ENCODE assay signal across 11 mouse cellular contexts in genomic region chr6:97792104-97792503, GRCm38 (mm10). TPM values are rescaled to one million over a fixed set of nuclear protein-coding genes. Genes with fewer than 3 reads are reported as not detected.
DNase-seq lines count a peak whose midpoint lies in the region; ATAC-seq lines count a peak whose summit lies in the region.
"Had no signal": no experiment of that assay in that cellular context is flagged by ENCODE, and none has a peak within 500 bp of the region (broad histone marks: within the 10 kb centered on the region; RNA-seq: fewer than 3 reads in every experiment).

No protein-coding gene starts in this region.

- no peaks in the 10 kb centered on the region for H3K4me1 ChIP-seq in forebrain, embryonic 13.5 days
- H3K4me1 ChIP-seq: embryonic facial prominence, embryonic 12.5 days had no signal

- ATAC-seq in common myeloid progenitor, adult 5-6 weeks (replicated peaks; ENCODE audit: low read depth, poor library complexity, severe bottlenecking) = 0 out of 2 replicates have a peak, but pooled peaks have one; percentile 56
- ATAC-seq in forebrain, embryonic 13.5 days = no peak
- ATAC-seq: activated CD4-positive, CD25-positive, alpha-beta regulatory T cell, adult 4 months had no signal

- no peak overlapping the region for H3K4me3 ChIP-seq in forebrain, embryonic 13.5 days
- H3K4me3 ChIP-seq: embryonic facial prominence, embryonic 12.5 days had no signal

- DNase-seq in adrenal gland, adult 18-20 months (ENCODE audit: low spot score in 2 of 2) = peak; percentile 21 to 30
- no peak for DNase-seq in adrenal gland, postnatal 4 days (ENCODE audit: low spot score in 2 of 2)
- DNase-seq in kidney, postnatal 10 days = peak; percentile 39
- DNase-seq in kidney, adult 8-10 months = no peak
- peak; percentile 28 for DNase-seq in 3T3-L1 (ENCODE audit: low read depth, low spot score)
- no peak for DNase-seq in c-Kit-positive CD71-positive TER-119-positive erythroid progenitor cells, embryonic 14.5 days (ENCODE audit: low spot score)
- DNase-seq: gastrocnemius, postnatal 25 days had no signal

- 65% methylated on average over 1 of the region's 1 CpGs for WGBS in forebrain, embryonic 13.5 days

- no peaks in the 10 kb centered on the region for H3K9me3 ChIP-seq in forebrain, embryonic 13.5 days (replicated peaks)
- H3K9me3 ChIP-seq: embryonic facial prominence, embryonic 12.5 days had no signal

- H3K27me3 ChIP-seq in forebrain, embryonic 13.5 days = no peaks in the 10 kb centered on the region
- H3K27me3 ChIP-seq: embryonic facial prominence, embryonic 12.5 days had no signal

- no peak overlapping the region for H3K4me2 ChIP-seq in forebrain, embryonic 13.5 days
- H3K4me2 ChIP-seq: embryonic facial prominence, embryonic 12.5 days had no signal

- no peak overlapping the region for H3K9ac ChIP-seq in forebrain, embryonic 13.5 days
- H3K9ac ChIP-seq: embryonic facial prominence, embryonic 12.5 days had no signal

- H3K36me3 ChIP-seq in forebrain, embryonic 13.5 days (ENCODE audit: poor library complexity, severe bottlenecking) = no peaks in the 10 kb centered on the region
- H3K36me3 ChIP-seq: embryonic facial prominence, embryonic 12.5 days had no signal

- no peak overlapping the region for H3K27ac ChIP-seq in forebrain, embryonic 13.5 days
- H3K27ac ChIP-seq: embryonic facial prominence, embryonic 12.5 days had no signal

RNA-seq across cellular contexts. Expression of gene Mitf, which starts 14.7 kb away (rescaled TPM):
- total RNA-seq in adrenal gland, adult 18-20 months (2021) = 1 to 10 TPM; 7.9 to 8.4 TPM
- 1 to 10 TPM; 5.9 to 6.9 TPM for total RNA-seq in adrenal gland, postnatal 4 days (2021)
- 4.5 and 6.3 TPM in 2 replicates for total RNA-seq in common myeloid progenitor, adult 5-6 weeks (2017)
- polyA plus RNA-seq in forebrain, embryonic 13.5 days (2015; fragmentation: Nextera tagmentation; extraction: Ambion mirVana) = 1.0 and 1.8 TPM in 2 replicates

Comparison
In these comparisons a context has a peak if more than half of its experiments do, and no peak if none do; other contexts are left out.
1. DNase-seq: peak in adrenal gland, adult 18-20 months (2 of 2), kidney, postnatal 10 days (single experiment) and 3T3-L1 (single experiment); none in adrenal gland, postnatal 4 days (0 of 2), kidney, adult 8-10 months (0 of 2) and c-Kit-positive CD71-positive TER-119-positive erythroid progenitor cells, embryonic 14.5 days (single experiment).